Mouse (Mus musculus): ENCODE results near the gene Sdhb.

The Sdhb gene

GRCm38 (mm10) chr4:140946580-140947205 is 14.3 kb upstream of the Sdhb start:
- in situ Hi-C loops (cut with MboI; ENCODE audit: low pct_unique_long_range_greater_than_20kb in 1 of 2, low sequenced_read_pairs in 2 of 2, unreplicated experiment in 1 of 2) = no loop called here

DNA sequence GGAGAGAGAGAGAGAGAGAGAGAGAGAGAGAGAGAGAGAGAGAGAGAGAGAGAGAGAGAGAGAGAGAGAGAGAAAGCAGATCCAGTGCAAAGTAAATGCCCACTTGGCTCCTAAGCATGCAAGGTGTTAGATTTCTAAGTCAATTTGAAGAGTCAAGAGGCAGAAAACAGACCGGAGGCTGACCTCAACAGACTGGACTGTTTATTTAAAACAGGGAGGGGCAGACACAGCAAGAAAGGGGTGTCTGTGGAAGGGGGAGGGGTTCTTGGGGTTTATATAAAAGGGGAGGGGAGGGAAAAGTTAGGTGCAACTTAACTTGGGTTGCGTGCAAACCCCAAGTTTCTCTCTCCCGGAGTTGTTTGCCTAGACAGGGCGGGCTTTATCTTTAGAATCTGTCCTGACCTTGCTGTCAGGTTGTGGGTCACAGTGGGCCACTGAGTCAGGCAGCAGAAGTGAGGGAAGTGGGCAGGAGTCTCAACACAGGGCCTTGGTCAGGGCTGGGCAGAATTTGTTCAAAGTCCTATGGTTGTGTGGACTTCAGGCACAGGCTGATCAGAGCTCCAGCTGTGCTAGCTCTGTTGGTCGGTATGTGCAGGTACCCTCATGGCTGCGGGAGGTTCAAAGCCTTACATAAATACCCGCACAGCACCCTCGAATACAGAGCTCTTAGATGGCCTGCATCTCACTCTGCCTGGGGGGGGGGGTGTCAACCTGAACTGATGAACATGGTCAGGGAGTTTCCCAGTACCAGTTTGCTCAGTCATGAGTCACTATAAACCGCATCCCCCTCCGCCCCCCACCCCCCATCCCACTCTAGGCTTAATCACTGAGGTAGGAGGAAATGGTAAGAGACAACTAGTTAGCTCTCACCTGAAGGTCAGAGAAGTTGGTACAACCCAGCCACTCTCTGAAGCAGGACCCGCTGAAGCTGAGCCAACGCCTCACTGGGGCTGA is 13.2 kb upstream of the Sdhb start:
- in situ Hi-C loops (cut with MboI; ENCODE audit: low pct_unique_long_range_greater_than_20kb in 1 of 2, low sequenced_read_pairs in 2 of 2, unreplicated experiment in 1 of 2) = no loop called here

DNA sequence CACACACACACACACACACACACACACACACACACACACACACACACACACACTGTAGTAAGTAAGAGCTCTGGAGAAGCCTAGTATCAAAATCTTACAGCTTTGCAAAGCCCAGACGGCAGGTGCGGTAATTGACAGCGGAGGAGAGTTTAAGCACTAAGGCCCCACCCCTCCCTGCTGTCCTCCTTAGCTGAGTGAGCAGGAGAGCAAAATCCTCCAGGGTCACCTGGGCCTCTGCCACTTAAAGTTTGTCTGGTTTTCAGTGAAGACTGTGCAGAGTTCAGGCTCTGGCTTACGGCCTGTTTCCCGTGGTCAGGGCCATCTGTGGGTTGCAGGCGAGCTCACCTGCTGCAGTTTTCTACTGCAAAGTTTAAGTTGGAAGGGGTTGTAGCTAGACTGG is 12.5 kb upstream of the Sdhb start:
- in situ Hi-C loops (cut with MboI; ENCODE audit: low pct_unique_long_range_greater_than_20kb in 1 of 2, low sequenced_read_pairs in 2 of 2, unreplicated experiment in 1 of 2) = no loop called here

- in situ Hi-C loops (cut with MboI; ENCODE audit: low pct_unique_long_range_greater_than_20kb in 1 of 2, low sequenced_read_pairs in 2 of 2, unreplicated experiment in 1 of 2) = no loop called here
Measured at GRCm38 (mm10) chr4:140949052-140949451, 12.0 kb upstream of the Sdhb start.

GRCm38 (mm10) chr4:140949616-140950015 is 11.4 kb upstream of the Sdhb start:
- in situ Hi-C loops (cut with MboI; ENCODE audit: low pct_unique_long_range_greater_than_20kb in 1 of 2, low sequenced_read_pairs in 2 of 2, unreplicated experiment in 1 of 2) = no loop called here

DNA sequence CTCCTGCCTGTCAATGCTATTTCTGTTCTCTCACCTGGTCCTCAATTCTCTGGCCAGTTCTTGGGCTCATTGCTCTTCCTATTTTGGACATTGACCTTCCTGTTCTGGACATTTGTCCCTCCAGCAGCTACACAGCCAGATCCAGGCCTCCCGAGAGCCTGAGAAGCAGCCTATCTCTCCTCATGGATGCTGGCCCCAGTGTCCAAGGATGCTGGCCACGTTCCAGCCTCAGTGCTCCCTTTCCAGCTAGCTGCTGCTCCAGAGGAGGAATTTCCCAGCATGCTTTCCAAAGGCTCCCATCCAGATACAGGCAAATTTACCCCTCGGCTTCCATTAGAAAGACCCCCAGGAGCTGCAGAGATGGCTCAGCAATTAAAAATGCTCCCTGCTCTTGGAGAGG is 10.4 kb upstream of the Sdhb start:
- in situ Hi-C loops (cut with MboI; ENCODE audit: low pct_unique_long_range_greater_than_20kb in 1 of 2, low sequenced_read_pairs in 2 of 2, unreplicated experiment in 1 of 2) = no loop called here

DNA sequence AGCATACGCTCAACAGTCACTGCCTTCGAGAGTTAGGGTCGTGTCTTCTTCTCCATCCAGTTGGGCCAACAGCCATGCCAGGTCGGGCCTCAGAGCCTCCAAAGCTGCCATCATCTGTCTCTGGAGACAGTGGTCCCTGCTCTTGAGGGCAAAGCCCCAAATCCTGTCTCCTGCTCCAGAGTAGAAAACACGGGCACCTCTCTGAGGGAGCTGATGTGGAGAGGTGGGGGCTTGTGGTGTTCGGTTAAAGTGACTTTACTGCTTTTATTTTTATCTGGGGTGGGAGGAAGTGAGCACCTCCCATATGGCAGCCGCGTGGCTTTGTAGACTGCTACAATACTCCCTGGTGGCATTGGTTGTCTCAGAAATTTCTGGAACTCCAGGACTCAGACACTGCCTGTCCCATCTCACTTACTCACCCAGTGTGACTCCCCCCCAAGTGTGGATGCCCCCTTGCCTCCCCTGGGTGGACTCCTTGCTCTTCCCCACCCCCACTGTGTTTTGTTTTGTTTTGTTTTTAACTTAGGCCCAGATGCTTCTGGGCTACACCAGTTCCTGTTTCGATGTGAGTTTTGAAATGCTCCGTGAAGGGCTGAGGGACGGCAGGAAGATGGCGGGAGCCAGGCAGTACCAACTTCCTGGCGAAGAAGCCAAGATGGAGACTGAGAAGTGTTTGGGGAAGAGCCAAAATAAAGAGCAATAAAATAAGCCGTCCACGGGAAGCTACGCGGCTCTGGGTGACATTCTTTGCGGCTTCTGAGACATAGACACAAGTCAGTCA is 9.0 kb upstream of the Sdhb start:
- in situ Hi-C loops (cut with MboI; ENCODE audit: low pct_unique_long_range_greater_than_20kb in 1 of 2, low sequenced_read_pairs in 2 of 2, unreplicated experiment in 1 of 2) = no loop called here

DNA sequence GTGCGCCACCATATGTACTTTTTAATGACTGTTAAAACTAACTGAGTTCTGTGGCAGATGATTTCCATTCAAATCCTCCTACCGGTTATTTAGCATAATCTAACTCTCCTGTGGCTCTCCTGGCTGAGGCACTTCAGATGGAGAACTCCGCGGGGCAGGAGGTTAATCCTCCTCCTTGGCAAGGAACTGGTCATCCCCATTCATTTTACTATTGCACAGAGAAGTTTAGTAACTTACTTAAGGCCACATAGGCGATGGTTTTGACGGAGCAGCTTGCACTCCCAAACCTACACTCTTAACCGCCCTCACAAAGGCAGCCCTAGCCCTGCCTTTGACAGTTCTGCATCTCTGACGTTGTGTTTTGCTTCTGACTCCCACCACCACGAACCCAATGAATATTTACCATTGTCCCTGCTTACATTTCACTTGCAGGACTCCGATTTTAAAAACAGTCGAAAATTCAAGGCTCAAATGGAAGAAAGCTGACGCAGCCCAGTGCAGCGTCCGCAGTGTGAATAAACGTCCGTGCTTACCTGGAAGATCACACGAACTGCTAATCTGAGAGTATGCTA is 3.8 kb upstream of the Sdhb start:
- in situ Hi-C loops (cut with MboI; ENCODE audit: low pct_unique_long_range_greater_than_20kb in 1 of 2, low sequenced_read_pairs in 2 of 2, unreplicated experiment in 1 of 2) = no loop called here

DNA sequence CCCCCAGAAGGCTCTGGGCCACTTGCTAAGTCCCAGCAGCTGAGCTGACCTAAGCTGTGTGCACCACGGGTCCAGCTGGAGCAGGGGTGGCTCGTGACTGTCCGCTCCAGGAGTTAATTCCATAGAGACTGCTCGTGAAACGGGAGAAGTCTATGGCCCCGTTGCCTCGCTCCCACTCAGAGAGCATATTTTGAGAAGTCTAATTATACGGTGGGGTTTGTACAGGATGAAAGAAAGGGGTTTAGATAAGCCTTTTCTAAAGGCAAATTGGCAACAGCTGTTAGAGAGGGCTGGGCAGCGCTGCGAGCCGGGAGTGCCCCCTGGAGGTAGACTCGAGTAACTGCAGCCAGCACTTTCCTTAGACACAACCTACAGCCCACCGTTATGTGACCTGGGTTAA is 3.3 kb upstream of the Sdhb start:
- in situ Hi-C loops (cut with MboI; ENCODE audit: low pct_unique_long_range_greater_than_20kb in 1 of 2, low sequenced_read_pairs in 2 of 2, unreplicated experiment in 1 of 2) = no loop called here

DNA sequence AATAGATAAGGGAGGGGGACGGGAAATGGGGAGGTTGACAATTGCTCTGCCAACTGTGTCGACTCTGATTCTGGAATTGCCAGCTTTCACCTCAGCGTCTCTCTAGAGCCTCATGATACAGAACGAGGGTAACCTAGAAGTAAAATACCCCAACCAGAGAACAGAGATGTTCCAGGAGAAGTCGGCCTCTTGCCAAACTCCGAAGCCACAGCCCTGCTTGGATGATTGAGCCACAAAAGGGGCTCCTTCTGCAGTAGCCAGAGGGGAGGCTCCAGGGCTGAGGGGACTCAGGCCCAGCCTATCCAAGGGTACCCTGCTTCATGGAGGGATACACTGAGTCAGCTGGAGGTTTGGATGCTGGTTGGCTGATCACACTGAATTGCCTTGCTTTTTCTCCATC is 2.7 kb upstream of the Sdhb start:
- in situ Hi-C loops (cut with MboI; ENCODE audit: low pct_unique_long_range_greater_than_20kb in 1 of 2, low sequenced_read_pairs in 2 of 2, unreplicated experiment in 1 of 2) = no loop called here

GRCm38 (mm10) chr4:140959128-140959679 is 1.8 kb upstream of the Sdhb start:
- in situ Hi-C loops (cut with MboI; ENCODE audit: low pct_unique_long_range_greater_than_20kb in 1 of 2, low sequenced_read_pairs in 2 of 2, unreplicated experiment in 1 of 2) = no loop called here

DNA sequence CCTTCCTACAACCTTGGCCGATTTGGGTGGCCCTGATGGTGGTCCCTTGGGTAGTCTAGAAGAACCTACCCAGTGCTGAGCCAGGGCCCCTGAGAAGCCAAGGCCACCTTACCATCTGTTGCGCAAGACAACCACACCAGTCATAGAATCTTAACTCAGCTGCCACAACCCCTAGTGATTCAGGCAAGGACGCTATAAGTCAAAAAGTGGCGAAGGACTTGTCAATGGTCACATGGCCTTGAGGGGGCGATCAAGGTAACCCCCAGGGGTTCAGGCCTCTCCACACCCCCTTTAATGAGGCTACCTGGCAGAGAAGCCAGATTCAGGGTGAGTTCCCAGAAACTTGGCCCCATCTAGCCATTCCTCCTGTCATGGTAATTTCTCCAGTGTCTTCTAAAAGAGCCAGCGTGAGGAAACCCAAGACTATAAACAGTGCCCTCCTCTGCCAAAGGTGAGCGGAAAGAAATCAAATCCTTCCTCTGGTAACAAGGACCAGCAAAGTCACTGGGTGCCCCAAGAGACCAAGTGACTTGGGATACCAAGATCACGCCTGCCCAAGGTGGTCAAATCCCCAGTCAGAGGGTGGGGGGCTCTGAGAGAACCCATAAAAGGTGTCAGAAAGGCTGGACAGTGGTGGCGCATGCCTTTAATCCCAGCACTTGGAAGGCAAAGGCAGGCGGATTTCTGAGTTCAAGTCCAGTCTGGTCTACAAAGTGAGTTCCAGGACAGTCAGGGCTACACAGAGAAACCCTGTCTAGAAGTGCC is 1.1 kb upstream of the Sdhb start:
- in situ Hi-C loops (cut with MboI; ENCODE audit: low pct_unique_long_range_greater_than_20kb in 1 of 2, low sequenced_read_pairs in 2 of 2, unreplicated experiment in 1 of 2) = no loop called here

GRCm38 (mm10) chr4:140961467-140962206 is 634 bp downstream of the Sdhb start:
- in situ Hi-C loops (cut with MboI; ENCODE audit: low pct_unique_long_range_greater_than_20kb in 1 of 2, low sequenced_read_pairs in 2 of 2, unreplicated experiment in 1 of 2) = no loop called here

- in situ Hi-C loops (cut with MboI; ENCODE audit: low pct_unique_long_range_greater_than_20kb in 1 of 2, low sequenced_read_pairs in 2 of 2, unreplicated experiment in 1 of 2) = no loop called here
Measured at GRCm38 (mm10) chr4:140962207-140962909, 1.4 kb downstream of the Sdhb start.

- in situ Hi-C loops (cut with MboI; ENCODE audit: low pct_unique_long_range_greater_than_20kb in 1 of 2, low sequenced_read_pairs in 2 of 2, unreplicated experiment in 1 of 2) = no loop called here
Measured at GRCm38 (mm10) chr4:140962950-140963349, 1.9 kb downstream of the Sdhb start.

- in situ Hi-C loops (cut with MboI; ENCODE audit: low pct_unique_long_range_greater_than_20kb in 1 of 2, low sequenced_read_pairs in 2 of 2, unreplicated experiment in 1 of 2) = no loop called here
Measured at GRCm38 (mm10) chr4:140963941-140964597, 3.1 kb downstream of the Sdhb start.

Measured in mouse embryonic stem cell (cell line).